Mouse (Mus musculus) urinary bladder, postnatal 10 days (tissue): ENCODE results near the gene Rce1.

ENCODE experiments used
- DNase-seq: peaks from one replicate; pipeline ENCODE4 v3.0.0; 2022; ENCODE audit warnings: low spot score

Rce1 gene

DNA sequence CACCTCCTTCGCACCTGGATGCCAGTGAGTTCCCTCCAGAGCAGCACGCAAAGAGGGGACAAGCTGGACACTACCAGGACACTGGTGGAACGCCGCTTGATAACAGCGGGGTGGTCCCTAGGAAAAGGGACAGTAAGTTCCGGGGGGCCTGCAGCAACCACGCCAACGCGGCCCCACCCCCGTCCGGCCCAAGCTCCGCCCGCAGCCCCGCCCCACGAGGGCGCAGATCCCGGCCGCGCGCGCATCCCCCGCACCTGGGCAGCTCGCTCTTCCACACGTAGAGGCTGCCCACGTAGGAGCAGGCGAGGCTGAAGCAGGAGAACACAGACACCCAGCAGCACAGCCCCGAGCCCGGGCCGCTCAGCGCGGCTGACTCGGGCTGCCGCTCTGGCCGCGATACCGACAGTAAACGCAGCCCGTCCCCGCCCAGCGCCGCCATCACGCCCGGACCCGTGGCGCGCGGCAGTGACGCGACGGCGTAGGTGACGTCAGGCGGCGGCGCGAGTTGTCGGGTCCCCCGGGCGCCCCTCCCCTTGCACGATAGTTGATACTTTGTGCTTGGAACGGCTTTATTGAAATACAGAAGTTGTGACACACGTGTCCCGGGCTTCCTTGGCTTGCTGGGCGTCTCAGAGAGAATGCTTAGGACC, at the start of gene Rce1:
Gene Rce1 (minus strand): TSS at position 463 of the 650 bp plus-strand sequence.
- peak; percentile 60 for DNase-seq

DNA sequence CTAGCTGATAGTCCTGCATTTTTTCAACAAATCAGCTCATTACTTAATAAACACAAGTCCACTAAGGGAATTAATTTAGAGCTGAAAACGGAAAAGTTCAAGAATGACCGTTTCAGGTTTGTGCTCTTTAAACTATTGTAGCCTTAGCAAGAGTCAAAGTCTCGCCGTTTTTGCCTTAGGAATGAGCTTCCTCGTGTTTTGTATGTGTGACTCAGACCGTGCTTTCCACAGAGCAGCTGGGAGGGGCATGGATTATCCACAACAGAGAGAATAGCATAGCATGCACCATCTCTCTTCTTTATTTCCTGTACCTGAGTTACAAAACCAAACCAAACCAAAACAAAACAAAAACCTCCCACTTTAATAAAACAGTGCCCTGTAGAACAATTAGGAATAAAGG, 47.0 kb upstream of the Rce1 start:
- no peak for DNase-seq

DNA sequence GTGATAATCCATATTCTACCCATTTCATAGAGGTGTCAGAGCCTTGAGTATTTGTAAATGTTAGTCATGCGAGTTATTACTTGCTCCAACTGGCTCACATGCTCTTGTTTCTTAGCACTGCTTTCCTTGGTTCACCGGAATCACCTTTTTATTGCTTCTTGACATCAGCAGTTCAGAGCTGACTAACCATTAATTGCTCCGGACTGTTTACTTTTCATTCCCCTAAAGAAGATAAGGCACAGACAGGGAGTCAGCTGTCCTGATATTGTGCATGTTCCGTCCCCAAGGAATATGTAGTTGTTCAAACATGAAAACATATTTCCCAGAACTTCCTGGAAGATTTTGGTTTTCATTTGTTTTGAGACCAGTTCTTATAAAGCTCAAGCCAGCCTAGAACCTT, 45.3 kb upstream of the Rce1 start:
- DNase-seq = no peak

GRCm38 (mm10) chr19:4666815-4667214, 41.4 kb upstream of the Rce1 start:
- no peak for DNase-seq

GRCm38 (mm10) chr19:4658156-4658555, 32.7 kb upstream of the Rce1 start:
- DNase-seq = no peak

DNA sequence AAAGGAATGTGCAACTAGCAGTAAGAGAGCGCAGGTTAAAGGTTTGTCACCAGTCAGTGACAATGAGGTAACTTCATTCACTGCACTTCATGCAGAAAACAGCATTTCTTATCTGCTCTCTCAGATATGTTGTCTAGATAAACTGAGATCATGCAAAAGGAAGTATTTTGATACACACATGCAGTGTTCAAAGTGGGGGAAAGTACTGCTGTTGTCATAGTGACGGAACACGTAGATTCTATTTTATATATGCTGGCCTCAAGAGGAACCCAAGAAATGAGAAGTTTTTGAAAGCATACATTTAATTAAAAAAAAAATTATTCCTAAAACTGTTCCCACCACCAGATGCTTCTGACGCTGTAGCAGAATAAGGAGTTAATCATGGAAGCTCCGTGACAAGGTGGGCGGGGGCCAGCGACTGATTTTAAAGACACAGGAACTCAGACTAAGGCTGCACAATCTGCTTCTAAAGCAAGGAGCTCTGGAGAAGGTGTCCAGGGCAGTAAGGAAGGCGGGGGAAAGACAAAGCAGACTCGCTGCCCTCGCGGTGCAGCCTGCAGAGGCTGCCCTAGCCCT, 21.6 kb upstream of the Rce1 start:
- DNase-seq = no peak

- no peak for DNase-seq
Observed at GRCm38 (mm10) chr19:4644271-4644670, 18.8 kb upstream of the Rce1 start.

DNA sequence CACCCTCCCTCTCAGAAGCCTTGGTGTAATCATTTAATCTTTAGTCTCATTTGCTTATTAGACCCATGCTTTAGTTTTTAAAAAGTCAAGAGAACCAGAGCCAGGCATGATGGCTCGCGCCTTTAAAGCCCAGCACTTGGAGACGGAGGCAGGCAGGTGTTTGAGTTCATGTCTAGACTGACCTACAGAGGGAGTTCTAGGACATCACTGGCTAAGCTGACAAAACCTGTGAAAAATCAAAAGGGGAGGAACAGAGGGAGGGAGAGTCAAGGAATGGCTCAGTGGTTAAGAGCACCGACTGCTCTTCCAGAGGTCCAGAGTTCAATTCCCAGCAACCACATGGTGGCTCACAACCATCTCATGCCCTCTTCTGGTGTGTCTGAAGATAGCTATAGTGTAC, 10.5 kb upstream of the Rce1 start:
- DNase-seq = no peak

DNA sequence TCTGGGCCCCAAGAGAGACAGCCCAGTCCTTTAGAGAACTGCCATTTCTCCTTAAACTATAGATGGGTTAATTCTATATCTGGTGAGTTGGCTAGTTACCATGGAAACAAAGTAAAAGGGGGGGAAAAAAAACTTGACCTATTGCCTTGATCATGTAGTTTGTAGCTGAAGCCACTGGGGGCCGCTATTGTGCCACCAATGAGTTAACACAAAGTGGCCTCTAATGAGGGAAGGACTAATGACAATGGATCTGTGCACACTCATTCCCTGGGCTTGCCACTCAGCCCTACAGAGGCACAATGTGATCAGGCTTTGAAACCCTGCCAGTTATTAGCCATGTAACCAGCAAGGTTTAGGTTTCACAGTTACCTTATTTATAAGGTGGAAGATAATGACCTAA, 3.4 kb upstream of the Rce1 start:
- no peak for DNase-seq

DNA sequence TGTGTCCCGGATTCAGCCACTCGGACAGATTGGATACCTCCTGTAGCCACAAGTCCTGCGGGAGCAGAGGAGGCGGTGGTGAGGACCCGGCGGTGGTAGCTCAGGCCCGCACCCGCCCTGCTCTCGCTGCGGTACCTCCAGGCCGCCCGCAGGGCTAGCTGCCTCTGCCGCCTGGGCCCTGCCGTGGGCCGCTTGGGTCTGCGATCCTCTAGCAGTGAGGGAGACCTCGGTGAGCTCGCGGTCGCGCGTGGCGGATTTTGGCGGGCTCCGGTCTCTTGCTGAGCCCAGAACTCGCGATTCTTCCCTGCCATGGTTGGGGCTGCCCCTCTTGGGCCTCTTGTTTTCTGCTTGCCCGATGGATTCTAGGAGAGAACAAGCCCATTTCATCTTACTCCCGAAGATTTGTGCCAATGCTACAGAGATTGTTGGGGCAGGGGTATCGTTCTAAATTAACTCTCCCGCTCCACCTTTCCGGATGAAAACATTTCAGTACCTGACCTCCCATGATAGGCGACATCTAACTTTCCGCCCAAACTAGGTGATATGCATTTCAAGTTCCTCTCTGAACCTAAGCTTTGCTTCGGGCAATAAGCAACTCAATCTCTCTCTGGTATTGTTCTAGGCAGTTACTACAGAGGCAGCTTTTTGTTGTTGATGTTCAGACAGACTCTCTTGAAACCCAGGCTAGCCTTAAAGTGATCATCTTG, 541 bp upstream of the Rce1 start:
- no peak for DNase-seq

GRCm38 (mm10) chr19:4624406-4625178, 849 bp downstream of the Rce1 start:
- DNase-seq = no peak

DNA sequence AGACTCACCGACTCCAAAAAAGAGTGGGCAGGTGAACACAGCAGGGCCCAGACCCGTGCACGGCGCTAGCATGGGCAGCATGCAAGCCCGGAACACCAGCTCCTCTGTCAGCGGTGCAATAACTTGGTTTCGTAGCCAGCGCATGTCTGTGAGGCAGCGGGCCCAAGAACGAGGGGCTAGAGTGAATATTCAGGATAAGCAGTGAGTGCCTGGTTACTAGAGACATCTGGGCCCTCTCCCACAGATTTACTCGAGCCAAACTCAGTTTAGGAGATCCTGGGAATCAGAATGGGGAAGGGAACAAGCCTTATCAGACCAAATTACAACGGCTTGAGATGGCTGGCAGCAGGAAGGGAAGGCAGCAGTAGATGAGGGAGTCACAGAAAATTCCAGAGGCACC, 1.4 kb downstream of the Rce1 start:
- no peak for DNase-seq

GRCm38 (mm10) chr19:4623419-4623818, 2.0 kb downstream of the Rce1 start:
- no peak for DNase-seq

GRCm38 (mm10) chr19:4622780-4623179, 2.7 kb downstream of the Rce1 start:
- no peak for DNase-seq

GRCm38 (mm10) chr19:4620721-4621120, 4.7 kb downstream of the Rce1 start:
- no peak for DNase-seq

GRCm38 (mm10) chr19:4619461-4619860, 6.0 kb downstream of the Rce1 start:
- no peak for DNase-seq

- no peak for DNase-seq
Observed at GRCm38 (mm10) chr19:4618183-4618582, 7.3 kb downstream of the Rce1 start.

DNA sequence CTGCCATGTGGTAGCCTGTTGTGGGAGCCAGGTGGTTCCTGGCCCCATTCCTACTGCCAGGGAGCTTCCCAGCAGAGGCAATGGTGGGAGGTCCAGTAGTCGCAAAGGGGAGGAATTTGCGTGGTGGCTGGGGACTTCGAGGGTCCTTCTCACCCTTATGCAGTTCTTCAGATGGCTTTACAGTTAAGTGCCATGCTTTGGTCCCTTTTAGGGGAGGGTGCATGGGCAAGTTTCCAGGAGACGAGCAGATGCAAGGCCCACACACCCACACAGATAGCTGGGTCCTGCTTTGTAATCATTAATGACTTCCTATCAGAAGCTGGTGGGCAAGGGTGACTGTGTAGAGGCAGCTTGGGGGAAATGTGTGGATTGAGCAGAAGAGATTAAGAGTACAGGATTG, 8.9 kb downstream of the Rce1 start:
- DNase-seq = no peak

- DNase-seq = peak; percentile 67
Observed at GRCm38 (mm10) chr19:4615151-4616093, 10.0 kb downstream of the Rce1 start, which contains the start of gene Lrfn4. TSS of gene Lrfn4 (minus strand) at chr19:4615667.

DNA sequence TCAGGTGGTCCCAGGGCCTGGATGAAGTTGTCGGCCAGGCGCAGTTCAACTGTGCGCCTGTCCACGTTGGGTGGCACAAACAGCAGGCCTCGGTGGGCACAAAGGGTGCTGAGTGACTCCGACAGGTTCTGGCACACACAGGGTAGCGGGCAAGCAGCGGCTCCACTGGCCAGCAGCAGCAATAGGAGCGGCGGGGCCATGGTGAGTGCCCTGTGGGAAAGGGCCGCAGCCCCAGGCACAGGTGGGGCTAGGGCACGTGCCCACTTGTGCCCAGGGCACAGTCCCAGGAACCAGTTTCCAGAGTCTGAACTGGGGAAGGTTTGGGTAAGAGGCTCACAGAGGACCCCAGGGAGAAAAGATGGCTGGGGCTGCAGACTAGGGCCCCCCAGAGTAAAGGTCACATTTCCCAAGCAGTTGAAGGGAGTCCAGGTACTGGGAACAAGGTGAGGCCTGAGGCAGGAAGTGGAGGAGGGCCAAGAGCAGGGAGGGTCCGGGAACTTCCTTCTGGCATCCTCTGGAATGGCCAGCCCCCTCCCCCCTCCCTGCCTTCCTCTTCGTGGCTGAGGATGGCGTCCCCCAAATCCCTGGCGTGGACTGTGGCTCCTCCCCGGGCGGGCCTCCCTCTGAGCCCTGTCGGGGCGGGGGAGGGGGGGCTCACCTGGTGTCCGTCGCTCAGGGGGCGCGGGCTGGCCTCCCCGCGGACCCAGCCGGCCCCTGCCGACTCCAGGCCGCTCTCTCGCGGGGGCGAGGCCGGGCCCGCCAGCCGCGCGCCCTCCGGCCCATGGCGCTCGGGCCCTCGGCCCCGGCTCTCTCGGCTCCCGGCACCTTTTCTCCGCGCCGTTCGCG, 10.9 kb downstream of the Rce1 start:
- DNase-seq = no peak
